Mouse (Mus musculus) midbrain, embryonic 14.5 days (tissue): ENCODE results near the gene Gm4340. TPM values are rescaled to one million over a fixed set of nuclear protein-coding genes. Genes with fewer than 3 reads are reported as not detected.

ENCODE experiments used
- ATAC-seq: fragments of 200-750 bp; cut with Nextera tagmentation; 2 replicates; pipeline ENCODE4 v1.8.0; 2017; ENCODE audit warnings: moderate number of reproducible peaks, moderate library complexity; ENCODE audit not compliant: low FRiP score, low TSS enrichment
- DNase-seq: peaks from one replicate; pipeline ENCODE4 v3.0.0-alpha.2; 2015
- H3K27ac ChIP-seq: fragments of 300-500 bp; sonication (generic); replicated peaks from 2 replicates; pipeline ENCODE4 v1.5.1; 2014; ENCODE audit warnings: mild to moderate bottlenecking, low read depth, low read length, moderate library complexity
- H3K27me3 ChIP-seq: fragments of 300-500 bp; sonication (generic); 2 replicates; pipeline ENCODE4 v1.6.1; 2014; ENCODE audit warnings: low read length, control low read depth, mixed read lengths; ENCODE audit not compliant: control insufficient read depth, insufficient read depth
- H3K36me3 ChIP-seq: fragments of 300-500 bp; sonication (generic); 2 replicates; pipeline ENCODE4 v1.6.1; 2014; ENCODE audit warnings: low read length, control low read depth; ENCODE audit not compliant: control insufficient read depth, insufficient read depth
- H3K4me1 ChIP-seq: fragments of 300-500 bp; sonication (generic); 2 replicates; pipeline ENCODE4 v1.6.1; 2014; ENCODE audit warnings: mild to moderate bottlenecking, antibody characterized with exemption, low read length, control low read depth; ENCODE audit not compliant: control insufficient read depth, insufficient read depth
- H3K4me2 ChIP-seq: fragments of 300-500 bp; sonication (generic); 2 replicates; pipeline ENCODE4 v1.6.1; 2014; ENCODE audit warnings: mild to moderate bottlenecking, low read length, moderate library complexity
- H3K4me3 ChIP-seq: fragments of 300-500 bp; sonication (generic); replicated peaks from 2 replicates; pipeline ENCODE4 v1.5.1; 2014; ENCODE audit warnings: low read depth, low read length
- H3K9ac ChIP-seq: fragments of 300-500 bp; sonication (generic); replicated peaks from 2 replicates; pipeline ENCODE4 v1.6.1; 2014; ENCODE audit warnings: mild to moderate bottlenecking, low read length, moderate library complexity
- H3K9me3 ChIP-seq: fragments of 300-500 bp; sonication (generic); 2 replicates; pipeline ENCODE4 v1.6.1; 2016; ENCODE audit warnings: low read length, control low read depth, mixed read lengths; ENCODE audit not compliant: control insufficient read depth
- WGBS: fragments of 180-500 bp; shearing (Covaris S2); extraction: QIAGEN DNeasy Blood & Tissue Kit; methylation state at CpG from one replicate; pipeline ENCODE4 v1.1.7; 2014; 5-methylcytosine and 5-hydroxymethylcytosine counted together
- polyA plus RNA-seq: library from polyadenylated mRNA; unstranded; fragments of >200 nt; fragmentation: Nextera tagmentation; extraction: Ambion mirVana; gene quantifications from 2 replicates; pipeline ENCODE4 v1.2.1, GENCODE M21; 2014

The Gm4340 gene
- polyA plus RNA-seq, 1 experiment from 2014 or later = not detected

- no peak overlapping the region for H3K27ac ChIP-seq
- no peak overlapping the region for H3K4me2 ChIP-seq
- H3K36me3 ChIP-seq = no peaks in the 10 kb centered on the region
- no peaks in the 10 kb centered on the region for H3K4me1 ChIP-seq
- DNase-seq (no peak), ATAC-seq (no peak)
- H3K4me3 ChIP-seq = no peak overlapping the region
- H3K9ac ChIP-seq = no peak overlapping the region
- no peaks in the 10 kb centered on the region for H3K27me3 ChIP-seq
- WGBS = 87% methylated on average over 6 of the region's 6 CpGs
- H3K9me3 ChIP-seq = no peaks in the 10 kb centered on the region
Observed at GRCm38 (mm10) chr10:104220303-104221021, 26.6 kb downstream of the Gm4340 start.

Other genes with a start within 250 kb of the Gm4340 start
- not detected in 2 replicates for gene Gm21293, start 51.1 kb upstream of the Gm4340 start, polyA plus RNA-seq
- gene Gm6763, start 42.5 kb upstream of the Gm4340 start, polyA plus RNA-seq = not detected in 2 replicates
- not detected in 2 replicates for gene Gm8764, start 34.0 kb upstream of the Gm4340 start, polyA plus RNA-seq
- not detected in 2 replicates for gene Gm21304, start 25.5 kb upstream of the Gm4340 start, polyA plus RNA-seq
- not detected in 2 replicates for gene Gm21312, start 17.0 kb upstream of the Gm4340 start, polyA plus RNA-seq
- gene Gm20765, start 8.5 kb upstream of the Gm4340 start, polyA plus RNA-seq = not detected in 2 replicates